Mouse (Mus musculus): ENCODE data around the gene Klc4. TPM values are rescaled to one million over a fixed set of nuclear protein-coding genes. Genes with fewer than 3 reads are reported as not detected.
A peak's percentile ranks its signal among the peaks of the same experiment; 100 is the strongest.

The Klc4 gene
- polyA plus RNA-seq, 1 experiment from 2014 or later: 39.0 TPM

DNA sequence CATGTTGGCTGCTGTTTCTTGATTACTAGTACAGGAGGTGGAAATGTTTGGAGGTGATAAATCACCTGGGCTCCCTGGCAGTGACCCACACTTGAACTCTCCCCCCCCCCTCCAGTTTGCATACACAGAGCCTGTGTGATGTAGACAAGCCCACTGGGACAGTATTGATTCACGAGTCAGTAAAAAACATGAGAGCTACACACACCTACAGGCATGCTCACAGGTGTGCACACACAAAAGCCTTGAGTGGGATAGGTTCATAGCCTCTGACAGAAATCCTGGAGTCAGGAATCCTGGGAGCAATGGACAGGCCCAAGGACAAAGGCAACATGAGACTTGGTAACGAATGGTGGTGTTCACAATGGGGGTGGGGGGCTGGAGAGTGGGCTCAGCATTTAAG lies 33.6 kb downstream of the Klc4 start:
- Histone ChIP-seq H3K4me1 (peaks cover 28% of the 10 kb centered on the region), H3K27ac (no peak overlapping the region; the same call in 1 of the 2 replicates), H3K4me3 (replicated peaks) (no peak overlapping the region), H3K9me3 (no peaks in the 10 kb centered on the region), H3K4me2 (no peak overlapping the region), H3K27me3 (no peaks in the 10 kb centered on the region), H3K36me3 (replicated peaks) (no peaks in the 10 kb centered on the region), H3K9ac (no peak overlapping the region)
- no peak for ATAC-seq (ENCODE audit: low FRiP score)
- 56% methylated on average over 2 of the region's 2 CpGs for WGBS

DNA sequence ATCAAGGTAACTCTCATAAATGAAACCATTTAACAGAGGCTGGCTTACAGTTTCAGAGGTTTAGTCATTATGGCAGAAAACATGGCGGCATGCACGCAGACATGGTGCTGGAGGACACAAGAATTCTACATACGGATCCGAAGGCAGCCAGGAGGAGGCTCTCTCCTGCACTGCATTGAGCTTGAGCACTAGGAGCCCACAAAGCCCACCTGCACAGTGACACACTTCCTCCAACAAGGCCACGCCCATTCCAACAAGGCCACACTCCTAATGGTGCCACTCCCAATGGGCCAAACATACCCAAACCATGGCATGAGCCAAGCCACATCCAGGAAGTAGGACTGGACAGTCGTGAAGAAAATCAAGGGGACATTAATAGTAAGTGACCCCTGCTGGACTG lies 34.5 kb downstream of the Klc4 start:
- H3K9ac ChIP-seq: no peak overlapping the region
- no peaks in the 10 kb centered on the region for H3K9me3 ChIP-seq
- no peaks in the 10 kb centered on the region for H3K36me3 ChIP-seq (replicated peaks)
- no peak overlapping the region for H3K27ac ChIP-seq
- WGBS: 99% methylated on average over 6 of the region's 6 CpGs
- no peak for ATAC-seq (ENCODE audit: low FRiP score)
- H3K4me1 ChIP-seq: peaks cover 23% of the 10 kb centered on the region
- no peaks in the 10 kb centered on the region for H3K27me3 ChIP-seq
- H3K4me3 ChIP-seq (replicated peaks): no peak overlapping the region
- H3K4me2 ChIP-seq: no peak overlapping the region

DNA sequence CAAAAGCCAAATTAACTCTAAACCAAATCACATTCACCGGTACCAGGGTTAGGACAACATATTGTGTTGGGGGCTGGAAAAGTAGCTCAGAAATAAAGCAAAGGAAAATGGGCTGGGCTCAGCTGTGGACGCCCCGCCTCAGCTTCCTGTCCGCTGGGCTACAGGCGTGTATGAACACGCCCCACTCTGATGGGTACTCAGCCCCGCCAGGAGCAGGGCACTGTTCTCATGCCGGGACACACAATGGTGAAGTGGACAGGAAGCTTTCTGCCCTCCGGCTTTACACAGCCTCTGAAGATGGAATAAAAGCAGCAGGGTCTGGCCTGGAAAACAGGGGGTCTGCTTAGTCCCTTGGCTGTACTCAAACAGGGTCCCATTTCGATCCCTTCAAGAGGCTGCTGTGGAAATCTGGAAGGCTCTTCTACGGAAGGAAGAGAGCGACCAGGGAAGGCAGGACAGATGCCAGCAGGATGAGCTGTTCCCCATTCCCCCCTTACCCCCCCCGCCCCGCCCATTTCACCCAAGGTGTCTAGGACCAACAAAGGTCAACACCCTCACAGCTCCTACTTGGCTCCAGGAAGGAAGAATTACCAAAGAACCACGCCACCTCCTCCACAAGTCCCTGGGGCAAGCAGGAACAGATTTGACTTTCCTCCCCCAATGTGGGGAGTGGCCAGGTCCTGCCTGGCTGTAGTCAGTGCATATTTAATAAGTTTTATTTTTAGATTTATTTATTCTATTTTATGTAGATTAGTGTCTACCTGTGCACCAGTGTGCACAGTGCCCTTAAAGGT lies 35.9 kb downstream of the Klc4 start:
- H3K4me2 ChIP-seq: no peak overlapping the region
- no peak overlapping the region for H3K9ac ChIP-seq
- H3K27ac ChIP-seq: peak overlapping the region; percentile 47
- H3K9me3 ChIP-seq: no peaks in the 10 kb centered on the region
- no peak overlapping the region for H3K4me3 ChIP-seq (replicated peaks)
- no peaks in the 10 kb centered on the region for H3K36me3 ChIP-seq (replicated peaks)
- H3K4me1 ChIP-seq: peaks cover 35% of the 10 kb centered on the region
- 63% methylated on average over 15 of the region's 15 CpGs for WGBS
- ATAC-seq (ENCODE audit: low FRiP score): no peak
- H3K27me3 ChIP-seq: no peaks in the 10 kb centered on the region

DNA sequence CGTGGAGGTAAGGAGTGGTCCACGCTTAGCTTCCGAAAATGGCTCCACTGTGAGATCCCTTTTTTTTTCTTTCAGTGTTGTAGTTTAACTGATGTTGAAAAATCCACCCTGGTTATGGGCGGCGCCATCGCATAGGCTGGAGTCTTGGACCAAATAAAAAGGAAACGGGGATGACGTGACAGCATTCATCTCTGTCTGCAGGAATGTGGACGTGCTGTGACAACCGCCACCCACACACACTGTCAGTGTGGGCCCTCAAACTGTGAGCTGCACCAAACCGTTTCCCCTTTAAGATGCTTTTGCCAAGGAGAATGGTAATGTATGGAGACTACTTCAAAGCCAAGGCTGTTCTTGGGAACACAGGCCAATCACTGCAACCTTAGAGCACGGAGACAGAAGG lies 39.8 kb downstream of the Klc4 start:
- Histone ChIP-seq H3K27me3 (no peaks in the 10 kb centered on the region), H3K4me1 (peaks cover 23% of the 10 kb centered on the region), H3K4me2 (no peak overlapping the region), H3K4me3 (replicated peaks) (no peak overlapping the region), H3K36me3 (replicated peaks) (no peaks in the 10 kb centered on the region), H3K9ac (no peak overlapping the region), H3K9me3 (no peaks in the 10 kb centered on the region), H3K27ac (no peak overlapping the region)
- no peak for ATAC-seq (ENCODE audit: low FRiP score)
- 77% methylated on average over 12 of the region's 12 CpGs for WGBS

DNA sequence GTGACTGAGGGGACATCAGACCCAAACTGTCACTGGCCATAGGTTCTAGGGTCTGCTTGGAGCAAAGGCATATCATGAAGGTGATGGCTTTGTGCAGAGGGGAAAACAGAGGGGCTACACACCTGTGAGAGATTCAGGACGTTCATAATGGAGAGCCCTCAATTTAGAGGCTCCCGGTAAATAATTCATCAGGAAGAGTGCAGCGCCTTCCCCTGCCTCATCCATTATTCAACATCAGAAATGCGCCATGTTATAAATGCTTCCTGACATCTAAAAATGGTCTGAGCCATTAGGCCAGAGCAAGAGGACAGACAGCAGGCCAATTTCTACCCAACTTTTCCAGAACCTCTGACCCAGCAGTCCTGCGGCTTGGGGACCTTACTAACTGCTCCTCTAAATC lies 40.7 kb downstream of the Klc4 start:
- Histone ChIP-seq H3K36me3 (replicated peaks) (no peaks in the 10 kb centered on the region), H3K27me3 (no peaks in the 10 kb centered on the region), H3K27ac (peak overlapping the region; percentile 33; the same call in 1 of the 2 replicates), H3K4me3 (replicated peaks) (no peak overlapping the region), H3K9me3 (no peaks in the 10 kb centered on the region), H3K4me2 (no peak overlapping the region), H3K4me1 (peaks cover 23% of the 10 kb centered on the region), H3K9ac (no peak overlapping the region)
- 59% methylated on average over 5 of the region's 5 CpGs for WGBS
- ATAC-seq (ENCODE audit: low FRiP score): no peak

DNA sequence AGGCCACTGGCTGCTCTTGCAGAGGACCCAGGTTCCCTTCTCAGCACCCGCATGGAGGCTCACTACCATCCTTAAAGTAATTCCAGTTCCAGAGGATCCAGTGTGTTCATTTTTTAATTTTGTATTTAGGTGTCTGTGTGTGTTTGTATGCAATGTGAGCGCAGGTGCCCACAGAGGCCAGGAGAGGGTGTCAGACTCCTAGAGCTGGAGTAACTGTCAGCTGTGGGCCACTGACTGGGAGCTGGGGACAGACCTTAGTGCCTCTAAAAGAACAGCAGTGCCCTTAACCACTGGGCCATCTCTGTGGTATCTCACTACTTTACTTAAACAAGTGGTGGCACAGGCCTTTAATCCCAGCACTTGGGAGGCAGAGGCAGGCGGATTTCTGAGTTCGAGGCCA lies 42.6 kb downstream of the Klc4 start:
- H3K9me3 ChIP-seq: no peaks in the 10 kb centered on the region
- H3K36me3 ChIP-seq (replicated peaks): no peaks in the 10 kb centered on the region
- peaks cover 15% of the 10 kb centered on the region for H3K4me1 ChIP-seq
- H3K27ac ChIP-seq: no peak overlapping the region
- ATAC-seq (ENCODE audit: low FRiP score): no peak
- H3K9ac ChIP-seq: no peak overlapping the region
- no peak overlapping the region for H3K4me3 ChIP-seq (replicated peaks)
- H3K27me3 ChIP-seq: no peaks in the 10 kb centered on the region
- H3K4me2 ChIP-seq: no peak overlapping the region
- WGBS: 96% methylated on average over 4 of the region's 4 CpGs

DNA sequence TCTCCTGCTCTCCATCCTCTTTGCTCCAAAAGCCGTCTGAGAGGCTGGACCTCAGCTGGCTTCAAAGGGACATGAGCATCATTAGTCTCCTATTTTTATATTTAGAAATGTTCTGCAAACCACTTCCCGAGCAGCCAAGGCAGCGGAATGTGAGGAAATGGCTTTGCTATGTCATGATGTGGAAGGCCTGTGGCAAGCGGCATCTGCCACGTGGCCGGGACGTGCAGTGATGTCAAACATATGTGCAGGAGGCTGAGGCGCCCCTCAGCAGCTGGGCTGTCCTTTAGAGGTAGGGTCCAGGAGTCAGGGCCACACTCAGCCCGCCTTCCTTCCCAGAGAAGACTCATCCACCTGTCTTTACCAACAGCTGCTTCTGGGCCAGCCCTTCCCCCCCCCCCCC lies 43.6 kb downstream of the Klc4 start:
- WGBS: 80% methylated on average over 9 of the region's 9 CpGs
- no peak overlapping the region for H3K27ac ChIP-seq
- H3K4me3 ChIP-seq (replicated peaks): no peak overlapping the region
- no peaks in the 10 kb centered on the region for H3K36me3 ChIP-seq (replicated peaks)
- H3K4me1 ChIP-seq: peaks cover 15% of the 10 kb centered on the region
- no peak overlapping the region for H3K9ac ChIP-seq
- H3K27me3 ChIP-seq: no peaks in the 10 kb centered on the region
- H3K9me3 ChIP-seq: no peaks in the 10 kb centered on the region
- no peak for ATAC-seq (ENCODE audit: low FRiP score)
- H3K4me2 ChIP-seq: no peak overlapping the region

DNA sequence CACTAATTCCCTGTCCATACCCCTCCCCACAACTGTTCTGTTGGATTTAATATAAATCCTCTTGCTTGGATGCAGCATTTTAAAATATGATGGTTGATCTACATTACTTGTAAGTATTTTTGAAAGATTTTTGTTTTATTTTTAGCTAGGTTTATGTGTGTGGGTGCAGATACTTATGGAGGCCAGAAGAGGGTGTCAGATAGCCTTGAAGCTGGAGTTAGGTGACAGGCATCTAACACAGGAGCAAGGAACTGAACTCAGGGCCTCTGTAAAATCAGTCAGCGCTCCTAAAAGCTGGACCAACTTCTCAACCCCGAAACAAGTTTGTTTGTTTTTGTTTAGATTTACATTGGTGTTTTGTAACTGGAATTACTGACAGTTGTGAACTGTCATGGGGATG lies 45.3 kb downstream of the Klc4 start:
- Histone ChIP-seq H3K4me3 (replicated peaks) (no peak overlapping the region), H3K27me3 (no peaks in the 10 kb centered on the region), H3K9me3 (no peaks in the 10 kb centered on the region), H3K36me3 (replicated peaks) (no peaks in the 10 kb centered on the region), H3K9ac (no peak overlapping the region), H3K4me2 (no peak overlapping the region), H3K4me1 (peaks cover 10% of the 10 kb centered on the region), H3K27ac (no peak overlapping the region)
- ATAC-seq (ENCODE audit: low FRiP score): no peak
- 97% methylated on average over 2 of the region's 2 CpGs for WGBS

DNA sequence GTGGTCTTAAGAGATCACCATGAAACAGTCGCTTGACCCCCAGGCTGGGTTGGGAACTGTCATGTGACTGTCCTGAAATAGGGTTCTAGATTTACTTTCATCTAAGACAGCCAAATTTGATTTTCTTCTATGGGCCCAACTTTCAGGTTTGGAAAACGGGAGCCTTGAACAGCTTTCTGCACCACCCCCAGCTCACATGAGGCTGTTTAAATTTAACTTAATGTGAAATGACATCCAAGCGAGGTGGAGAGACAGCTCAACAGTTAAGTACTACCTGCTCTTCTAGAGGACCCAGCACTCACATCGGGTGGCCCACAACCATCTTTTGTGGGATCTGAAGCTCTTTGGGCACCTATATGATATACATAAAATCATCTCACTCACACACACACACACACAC lies 46.9 kb downstream of the Klc4 start:
- H3K36me3 ChIP-seq (replicated peaks): no peaks in the 10 kb centered on the region
- WGBS: 90% methylated on average over 4 of the region's 4 CpGs
- no peak overlapping the region for H3K4me2 ChIP-seq
- no peak overlapping the region for H3K27ac ChIP-seq
- H3K9me3 ChIP-seq: no peaks in the 10 kb centered on the region
- peaks cover 9% of the 10 kb centered on the region for H3K4me1 ChIP-seq
- H3K4me3 ChIP-seq (replicated peaks): no peak overlapping the region
- no peak overlapping the region for H3K9ac ChIP-seq
- H3K27me3 ChIP-seq: no peaks in the 10 kb centered on the region
- no peak for ATAC-seq (ENCODE audit: low FRiP score)

DNA sequence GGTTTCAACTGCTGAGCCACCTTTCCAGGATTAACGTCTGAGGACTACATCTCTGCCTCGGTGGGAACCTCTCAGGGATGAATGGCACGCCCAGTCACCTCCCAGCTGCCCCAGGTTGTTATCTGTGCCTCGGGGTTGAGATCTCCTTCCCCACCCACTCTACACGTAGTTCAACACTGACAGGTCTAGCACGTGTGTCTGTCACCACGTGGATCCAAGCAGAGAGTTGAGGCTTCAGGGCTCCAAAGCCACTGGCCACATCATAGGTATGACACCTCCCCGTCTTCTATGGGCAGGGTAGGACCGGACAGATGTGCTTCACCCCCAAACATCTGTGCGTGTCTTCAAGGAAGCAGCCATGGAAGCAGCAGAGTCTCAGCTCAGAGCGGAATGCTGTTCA lies 47.9 kb downstream of the Klc4 start:
- whole genome bisulfite sequencing: 94% methylated on average over 11 of the region's 11 CpGs
- Histone ChIP-seq H3K27ac (no peak overlapping the region), H3K36me3 (replicated peaks) (no peaks in the 10 kb centered on the region), H3K4me3 (replicated peaks) (no peak overlapping the region), H3K9ac (no peak overlapping the region), H3K4me1 (peaks cover 9% of the 10 kb centered on the region), H3K27me3 (no peaks in the 10 kb centered on the region), H3K4me2 (no peak overlapping the region), H3K9me3 (no peaks in the 10 kb centered on the region)
- ATAC-seq (ENCODE audit: low FRiP score): no peak

DNA sequence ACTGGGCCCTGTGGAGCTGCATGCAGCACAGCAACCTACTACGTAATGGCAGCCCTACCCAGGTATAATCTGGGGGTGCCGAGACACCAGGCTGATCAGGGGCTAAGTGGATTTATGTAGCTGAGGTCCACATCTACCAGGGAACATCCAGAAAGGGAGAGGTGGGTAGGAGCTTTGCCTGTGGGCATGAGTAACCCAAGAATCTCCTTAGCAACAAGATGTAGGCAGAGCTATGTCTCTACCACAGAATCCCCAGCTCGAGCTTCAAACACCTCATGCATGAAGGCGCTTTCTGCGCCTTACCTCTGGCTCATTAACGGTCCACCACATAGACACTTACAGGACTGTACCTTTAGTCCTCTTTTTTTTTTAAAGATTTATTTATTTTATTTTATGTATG lies 50.5 kb downstream of the Klc4 start:
- Histone ChIP-seq H3K36me3 (replicated peaks) (peaks cover 9% of the 10 kb centered on the region; the same call in 1 of the 2 replicates), H3K4me3 (replicated peaks) (no peak overlapping the region), H3K4me2 (no peak overlapping the region), H3K27me3 (no peaks in the 10 kb centered on the region), H3K27ac (peak overlapping the region; percentile 31; the same call in 1 of the 2 replicates), H3K4me1 (peaks cover 9% of the 10 kb centered on the region), H3K9me3 (no peaks in the 10 kb centered on the region), H3K9ac (no peak overlapping the region)
- WGBS: 83% methylated on average over 6 of the region's 6 CpGs
- ATAC-seq (ENCODE audit: low FRiP score): no peak

DNA sequence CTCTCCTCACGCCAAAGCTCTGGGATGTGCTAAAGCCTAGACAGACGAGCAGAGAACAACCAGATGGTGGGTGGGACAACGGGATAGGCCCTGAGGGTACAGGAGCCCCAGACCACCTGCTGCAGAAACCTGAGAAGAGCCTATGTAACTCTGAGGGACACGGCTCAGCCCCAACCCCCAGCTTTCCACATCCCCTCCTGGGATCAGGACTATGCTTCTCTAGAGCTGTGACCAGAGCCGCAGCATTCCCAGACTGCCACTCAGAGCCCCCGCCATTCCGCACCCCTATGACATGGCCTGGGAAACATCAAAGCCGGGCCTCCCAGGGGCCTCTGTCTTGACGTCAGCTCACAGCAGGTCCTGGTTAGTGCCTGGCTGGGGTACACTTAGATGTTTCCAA lies 51.2 kb downstream of the Klc4 start:
- H3K9ac ChIP-seq: no peak overlapping the region
- H3K9me3 ChIP-seq: no peaks in the 10 kb centered on the region
- H3K27me3 ChIP-seq: no peaks in the 10 kb centered on the region
- 55% methylated on average over 9 of the region's 9 CpGs for WGBS
- H3K36me3 ChIP-seq (replicated peaks): peaks cover 16% of the 10 kb centered on the region
- no peak overlapping the region for H3K4me2 ChIP-seq
- peaks cover 9% of the 10 kb centered on the region for H3K4me1 ChIP-seq
- ATAC-seq (ENCODE audit: low FRiP score): no peak
- 0 out of 2 replicates have a peak overlapping the region, but pooled peaks have one; percentile 31 for H3K27ac ChIP-seq
- H3K4me3 ChIP-seq (replicated peaks): no peak overlapping the region

DNA sequence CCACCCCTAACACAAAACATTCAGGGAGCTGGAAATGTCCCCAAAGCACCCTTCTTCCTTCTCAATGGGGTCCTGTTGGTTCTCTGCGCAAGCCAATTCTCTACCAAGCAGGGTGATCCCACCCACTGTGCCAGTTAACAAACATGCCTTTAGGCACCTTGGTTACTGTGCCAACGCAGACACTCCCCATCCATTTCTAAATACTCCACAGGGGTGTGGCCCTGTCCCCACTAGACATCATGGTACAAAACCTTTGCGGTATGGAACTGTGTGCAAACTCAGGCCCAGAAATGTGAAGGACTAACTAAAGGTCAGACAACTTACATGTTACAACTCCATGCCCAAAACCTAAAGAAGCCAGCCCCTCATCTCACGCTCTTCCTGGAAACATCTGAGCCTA lies 52.7 kb downstream of the Klc4 start:
- Histone ChIP-seq H3K27ac (no peak overlapping the region), H3K9me3 (no peaks in the 10 kb centered on the region), H3K36me3 (replicated peaks) (peaks cover 31% of the 10 kb centered on the region), H3K9ac (no peak overlapping the region), H3K4me3 (replicated peaks) (no peak overlapping the region), H3K27me3 (no peaks in the 10 kb centered on the region), H3K4me2 (no peak overlapping the region), H3K4me1 (peaks cover 9% of the 10 kb centered on the region)
- ATAC-seq (ENCODE audit: low FRiP score): no peak
- 90% methylated on average over 4 of the region's 4 CpGs for WGBS

All from forebrain, embryonic 12.5 days (tissue).